Mouse (Mus musculus): ENCODE data around the gene Tacc2. TPM values are rescaled to one million over a fixed set of nuclear protein-coding genes. Genes with fewer than 3 reads are reported as not detected.

Gene Tacc2
- polyA plus RNA-seq, 1 experiment from 2014 or later, result 23.9 TPM

- WGBS, result 38% methylated on average over 16 of the region's 16 CpGs
These were observed 142.8 kb downstream of the Tacc2 start for GRCm38 (mm10) chr7:130719931-130720598.

GRCm38 (mm10) chr7:130720646-130721335 is 143.6 kb downstream of the Tacc2 start:
- WGBS, result 60% methylated on average over 9 of the region's 9 CpGs
- Histone ChIP-seq H3K4me1 (ENCODE audit: control insufficient read depth, insufficient read depth, low read length) (peaks cover 9% of the 10 kb centered on the region; the same call in 1 of the 2 replicates), H3K4me3 (replicated peaks; ENCODE audit: low read length) (no peak overlapping the region), H3K4me2 (ENCODE audit: low read depth, low read length) (no peak overlapping the region), H3K36me3 (ENCODE audit: control insufficient read depth, insufficient read depth, low read length) (peaks cover 3% of the 10 kb centered on the region; the same call in 1 of the 2 replicates), H3K27me3 (ENCODE audit: control insufficient read depth, insufficient read depth, low read length) (no peaks in the 10 kb centered on the region), H3K9ac (ENCODE audit: low read length) (no peak overlapping the region), H3K9me3 (replicated peaks; ENCODE audit: control insufficient read depth, low read length) (no peaks in the 10 kb centered on the region), H3K27ac (ENCODE audit: low read length) (peak overlapping the region; percentile 54)
- ATAC-seq (ENCODE audit: insufficient read depth, low FRiP score), result no peak; the same call in 1 of the 2 replicates

More at GRCm38 (mm10) chr7:130719931-130720598, 142.8 kb downstream of the Tacc2 start:
- no peaks in the 10 kb centered on the region for H3K9me3 ChIP-seq (replicated peaks; ENCODE audit: control insufficient read depth, low read length)
- no peaks in the 10 kb centered on the region for H3K27me3 ChIP-seq (ENCODE audit: control insufficient read depth, insufficient read depth, low read length)
- peak overlapping the region; percentile 54 for H3K27ac ChIP-seq (ENCODE audit: low read length)
- peak overlapping the region; percentile 32 for H3K4me2 ChIP-seq (ENCODE audit: low read depth, low read length)
- no peak overlapping the region; the same call in 1 of the 2 replicates for H3K9ac ChIP-seq (ENCODE audit: low read length)
- H3K4me3 ChIP-seq (replicated peaks; ENCODE audit: low read length), result no peak overlapping the region
- peak; percentile 42; the same call in 1 of the 2 replicates for ATAC-seq (ENCODE audit: insufficient read depth, low FRiP score)
- peaks cover 9% of the 10 kb centered on the region; the same call in 1 of the 2 replicates for H3K4me1 ChIP-seq (ENCODE audit: control insufficient read depth, insufficient read depth, low read length)
- H3K36me3 ChIP-seq (ENCODE audit: control insufficient read depth, insufficient read depth, low read length), result peaks cover 3% of the 10 kb centered on the region; the same call in 1 of the 2 replicates

GRCm38 (mm10) chr7:130726185-130726584 is 148.9 kb downstream of the Tacc2 start:
- no peak overlapping the region for H3K9ac ChIP-seq (ENCODE audit: low read length)
- 68% methylated on average over 3 of the region's 3 CpGs for WGBS
- peak overlapping the region; percentile 1; the same call in 1 of the 2 replicates for H3K27ac ChIP-seq (ENCODE audit: low read length)
- peaks cover 10% of the 10 kb centered on the region for H3K4me1 ChIP-seq (ENCODE audit: control insufficient read depth, insufficient read depth, low read length)
- H3K4me3 ChIP-seq (replicated peaks; ENCODE audit: low read length), result no peak overlapping the region
- H3K36me3 ChIP-seq (ENCODE audit: control insufficient read depth, insufficient read depth, low read length), result no peaks in the 10 kb centered on the region
- no peak for ATAC-seq (ENCODE audit: insufficient read depth, low FRiP score)
- no peaks in the 10 kb centered on the region for H3K9me3 ChIP-seq (replicated peaks; ENCODE audit: control insufficient read depth, low read length)
- H3K27me3 ChIP-seq (ENCODE audit: control insufficient read depth, insufficient read depth, low read length), result no peaks in the 10 kb centered on the region
- no peak overlapping the region for H3K4me2 ChIP-seq (ENCODE audit: low read depth, low read length)

GRCm38 (mm10) chr7:130726724-130727422 is 149.6 kb downstream of the Tacc2 start:
- Histone ChIP-seq H3K4me3 (replicated peaks; ENCODE audit: low read length) (no peak overlapping the region), H3K36me3 (ENCODE audit: control insufficient read depth, insufficient read depth, low read length) (no peaks in the 10 kb centered on the region), H3K4me2 (ENCODE audit: low read depth, low read length) (0 out of 2 replicates have a peak overlapping the region, but pooled peaks have one; percentile 9), H3K4me1 (ENCODE audit: control insufficient read depth, insufficient read depth, low read length) (peaks cover 10% of the 10 kb centered on the region), H3K27me3 (ENCODE audit: control insufficient read depth, insufficient read depth, low read length) (no peaks in the 10 kb centered on the region), H3K9ac (ENCODE audit: low read length) (no peak overlapping the region), H3K9me3 (replicated peaks; ENCODE audit: control insufficient read depth, low read length) (no peaks in the 10 kb centered on the region), H3K27ac (ENCODE audit: low read length) (peak overlapping the region; percentile 30; the same call in 1 of the 2 replicates)
- no peak for ATAC-seq (ENCODE audit: insufficient read depth, low FRiP score)
- WGBS, result 43% methylated on average over 8 of the region's 8 CpGs

GRCm38 (mm10) chr7:130727560-130727959 is 150.3 kb downstream of the Tacc2 start:
- H3K27ac ChIP-seq (ENCODE audit: low read length), result peak overlapping the region; percentile 30; the same call in 1 of the 2 replicates
- H3K4me1 ChIP-seq (ENCODE audit: control insufficient read depth, insufficient read depth, low read length), result peaks cover 10% of the 10 kb centered on the region
- H3K27me3 ChIP-seq (ENCODE audit: control insufficient read depth, insufficient read depth, low read length), result no peaks in the 10 kb centered on the region
- no peak overlapping the region for H3K9ac ChIP-seq (ENCODE audit: low read length)
- H3K9me3 ChIP-seq (replicated peaks; ENCODE audit: control insufficient read depth, low read length), result no peaks in the 10 kb centered on the region
- H3K4me2 ChIP-seq (ENCODE audit: low read depth, low read length), result 0 out of 2 replicates have a peak overlapping the region, but pooled peaks have one; percentile 9
- whole genome bisulfite sequencing, result 81% methylated on average over 4 of the region's 4 CpGs
- ATAC-seq (ENCODE audit: insufficient read depth, low FRiP score), result no peak
- no peaks in the 10 kb centered on the region for H3K36me3 ChIP-seq (ENCODE audit: control insufficient read depth, insufficient read depth, low read length)
- H3K4me3 ChIP-seq (replicated peaks; ENCODE audit: low read length), result no peak overlapping the region

GRCm38 (mm10) chr7:130731792-130732191 is 154.6 kb downstream of the Tacc2 start:
- no peak overlapping the region for H3K27ac ChIP-seq (ENCODE audit: low read length)
- H3K9me3 ChIP-seq (replicated peaks; ENCODE audit: control insufficient read depth, low read length), result no peaks in the 10 kb centered on the region
- 71% methylated on average over 7 of the region's 7 CpGs for WGBS
- no peak overlapping the region for H3K9ac ChIP-seq (ENCODE audit: low read length)
- H3K4me3 ChIP-seq (replicated peaks; ENCODE audit: low read length), result no peak overlapping the region
- peaks cover 8% of the 10 kb centered on the region for H3K36me3 ChIP-seq (ENCODE audit: control insufficient read depth, insufficient read depth, low read length)
- peaks cover 8% of the 10 kb centered on the region for H3K4me1 ChIP-seq (ENCODE audit: control insufficient read depth, insufficient read depth, low read length)
- no peak for ATAC-seq (ENCODE audit: insufficient read depth, low FRiP score)
- no peaks in the 10 kb centered on the region for H3K27me3 ChIP-seq (ENCODE audit: control insufficient read depth, insufficient read depth, low read length)
- H3K4me2 ChIP-seq (ENCODE audit: low read depth, low read length), result no peak overlapping the region

- peaks cover 8% of the 10 kb centered on the region for H3K36me3 ChIP-seq (ENCODE audit: control insufficient read depth, insufficient read depth, low read length)
These were observed 155.7 kb downstream of the Tacc2 start for GRCm38 (mm10) chr7:130732908-130733307.

GRCm38 (mm10) chr7:130733423-130733822 is 156.2 kb downstream of the Tacc2 start:
- Histone ChIP-seq H3K9ac (ENCODE audit: low read length) (no peak overlapping the region), H3K4me2 (ENCODE audit: low read depth, low read length) (no peak overlapping the region), H3K4me1 (ENCODE audit: control insufficient read depth, insufficient read depth, low read length) (no peaks in the 10 kb centered on the region), H3K27me3 (ENCODE audit: control insufficient read depth, insufficient read depth, low read length) (no peaks in the 10 kb centered on the region), H3K9me3 (replicated peaks; ENCODE audit: control insufficient read depth, low read length) (no peaks in the 10 kb centered on the region), H3K36me3 (ENCODE audit: control insufficient read depth, insufficient read depth, low read length) (peaks cover 8% of the 10 kb centered on the region), H3K4me3 (replicated peaks; ENCODE audit: low read length) (no peak overlapping the region), H3K27ac (ENCODE audit: low read length) (no peak overlapping the region)
- ATAC-seq (ENCODE audit: insufficient read depth, low FRiP score), result no peak
- WGBS, result 91% methylated on average over 8 of the region's 8 CpGs

More at GRCm38 (mm10) chr7:130732908-130733307, 155.7 kb downstream of the Tacc2 start:
- Histone ChIP-seq H3K4me1 (ENCODE audit: control insufficient read depth, insufficient read depth, low read length) (no peaks in the 10 kb centered on the region), H3K9me3 (replicated peaks; ENCODE audit: control insufficient read depth, low read length) (no peaks in the 10 kb centered on the region), H3K4me2 (ENCODE audit: low read depth, low read length) (no peak overlapping the region), H3K27me3 (ENCODE audit: control insufficient read depth, insufficient read depth, low read length) (no peaks in the 10 kb centered on the region), H3K4me3 (replicated peaks; ENCODE audit: low read length) (no peak overlapping the region), H3K27ac (ENCODE audit: low read length) (no peak overlapping the region), H3K9ac (ENCODE audit: low read length) (no peak overlapping the region)
- no peak for ATAC-seq (ENCODE audit: insufficient read depth, low FRiP score)
- WGBS, result 78% methylated on average over 6 of the region's 6 CpGs

Data from stomach, embryonic 16.5 days (tissue).